Mouse (Mus musculus): ENCODE measurements at regions not wholly inside any gene's neighbourhood (a gene's known extent, or its start where the extent isn't known, plus 50 kb on each side); places are given as distances from the start of the nearest gene placed in this dataset.

DNA sequence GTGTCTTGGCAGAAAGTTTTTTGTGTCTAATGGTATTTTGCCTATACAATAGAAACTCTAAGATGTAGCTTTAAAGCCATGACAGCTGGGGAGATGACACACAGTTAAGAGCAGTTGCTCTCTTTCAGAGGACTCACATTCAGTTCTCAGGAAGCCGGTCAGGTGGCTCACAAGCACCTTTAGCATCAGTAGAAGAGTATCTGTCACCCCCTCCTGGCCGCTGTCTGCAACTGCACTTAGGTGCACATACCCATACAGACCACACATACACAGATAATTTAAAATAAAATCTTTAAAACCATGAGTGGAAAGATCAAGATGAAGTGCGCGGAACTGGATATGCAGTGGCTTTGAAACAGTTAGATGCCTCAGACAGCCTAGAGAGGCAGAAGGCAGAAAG is 178.3 kb upstream of the Chrm3 start:
- peak; percentile 8 for DNase-seq (ENCODE audit: low read depth, low spot score)

DNA sequence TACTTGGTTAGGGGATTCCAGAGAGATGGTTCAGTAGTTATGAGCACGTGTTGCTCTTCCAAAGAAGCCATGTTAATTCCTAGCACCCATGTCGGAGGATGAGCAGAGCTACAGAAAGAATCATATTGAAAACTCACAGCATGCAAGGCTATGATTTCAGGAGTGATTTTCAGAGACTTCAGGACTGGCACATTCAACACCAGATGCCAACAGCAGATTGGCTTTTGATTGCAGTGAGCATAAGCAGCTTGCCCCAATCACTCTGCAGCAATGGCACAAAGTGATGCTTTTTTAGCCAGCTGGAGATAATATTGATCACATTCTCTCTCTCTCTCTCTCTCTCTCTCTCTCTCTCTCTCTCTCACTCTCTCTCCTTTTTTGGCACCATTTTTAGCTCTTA is 166.6 kb upstream of the Chrm3 start:
- no peak for DNase-seq (ENCODE audit: low read depth, low spot score)

DNA sequence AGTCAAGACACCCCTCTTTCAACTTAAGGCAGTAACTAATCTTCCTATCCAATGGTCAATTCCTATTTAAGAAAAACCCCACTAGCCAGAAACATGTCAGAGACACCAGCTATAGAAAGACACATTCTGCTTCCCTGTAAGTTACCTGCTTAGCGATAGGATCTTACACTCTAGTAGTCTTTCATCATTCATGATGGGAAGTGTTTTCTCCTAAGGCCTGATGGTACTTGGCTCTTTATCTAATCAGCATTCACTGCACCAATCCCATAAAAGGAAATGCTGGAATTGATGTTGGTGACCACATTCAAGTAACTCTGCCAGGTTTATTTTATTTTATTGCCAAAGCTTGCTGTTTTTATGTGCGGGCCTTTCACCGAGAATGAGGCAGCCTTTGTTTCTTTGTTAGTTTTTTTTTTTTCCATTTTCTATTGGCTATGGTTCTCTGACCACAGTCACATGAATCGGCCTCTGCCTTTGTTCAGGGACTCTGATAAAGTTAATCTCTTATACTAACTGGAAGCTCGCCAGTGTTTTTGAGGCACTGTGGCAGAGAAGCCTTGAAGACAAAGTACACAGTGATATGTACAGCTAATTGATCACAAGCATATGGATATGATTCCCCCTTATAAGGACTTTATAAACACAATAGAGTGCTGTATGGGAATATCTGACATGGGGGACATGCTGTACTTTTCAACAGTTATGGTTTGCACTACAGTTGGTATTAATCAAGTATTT is 166.0 kb upstream of the Chrm3 start:
- DNase-seq (ENCODE audit: low read depth, low spot score) = no peak

DNA sequence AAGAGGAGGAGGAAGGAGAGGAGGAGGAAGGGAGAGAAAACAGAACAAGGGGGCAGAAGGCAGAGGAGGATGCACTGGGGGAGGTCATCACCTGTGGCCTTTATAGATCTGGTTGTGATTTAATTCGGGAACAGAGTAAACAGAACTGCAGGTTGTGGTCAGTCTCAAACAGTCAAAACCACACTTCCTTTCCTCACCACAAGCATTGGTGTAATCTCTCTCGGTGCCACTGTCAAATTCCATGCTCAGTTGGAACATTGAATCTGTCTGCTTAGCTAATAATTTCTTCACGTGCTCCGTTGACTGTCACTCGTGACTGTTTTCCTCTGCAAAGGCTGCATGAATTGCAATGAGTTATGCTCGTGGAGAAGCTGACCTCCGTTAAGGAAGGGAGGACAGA is 143.6 kb upstream of the Chrm3 start:
- no peak for DNase-seq (ENCODE audit: low read depth, low spot score)

DNA sequence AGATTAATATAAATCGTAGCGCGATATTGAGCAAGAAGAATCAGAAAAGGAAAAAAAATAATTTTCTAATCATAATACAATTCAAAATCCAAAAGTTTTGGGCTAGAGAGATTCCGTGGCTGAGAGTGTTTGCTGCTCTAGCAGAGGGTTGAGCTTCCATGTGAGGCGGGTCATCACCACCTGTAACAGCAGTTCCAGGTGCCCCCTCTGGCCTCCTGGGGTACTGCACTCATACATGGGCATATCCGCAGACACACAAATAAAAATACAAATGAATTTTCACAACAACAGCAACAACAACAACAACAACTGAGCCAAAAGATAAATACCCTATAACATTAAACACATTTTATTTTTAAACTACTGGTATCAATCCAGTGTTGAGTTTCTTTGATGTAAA is 94.7 kb upstream of the Chrm3 start:
- DNase-seq (ENCODE audit: low read depth, low spot score) = peak; percentile 3

DNA sequence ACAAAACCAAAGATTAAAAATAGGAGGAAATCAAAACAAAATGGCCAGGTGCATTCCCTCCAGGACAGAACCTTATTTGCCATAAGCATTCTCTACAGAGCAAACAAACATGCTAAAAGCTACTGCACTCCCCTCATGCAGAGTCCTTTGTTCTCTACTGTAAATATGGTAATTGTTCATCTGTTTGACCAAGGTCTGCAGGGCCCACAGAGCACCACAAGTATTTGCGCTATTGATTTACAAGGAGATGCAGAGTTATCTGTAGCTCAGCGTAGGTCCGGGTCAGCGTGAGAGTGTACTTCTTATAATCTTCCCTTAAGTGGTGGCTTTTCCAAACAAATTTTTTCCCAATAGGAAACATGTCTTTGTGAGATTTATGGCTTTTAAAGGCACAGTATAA is 94.0 kb upstream of the Chrm3 start:
- DNase-seq (ENCODE audit: low read depth, low spot score) = no peak

DNA sequence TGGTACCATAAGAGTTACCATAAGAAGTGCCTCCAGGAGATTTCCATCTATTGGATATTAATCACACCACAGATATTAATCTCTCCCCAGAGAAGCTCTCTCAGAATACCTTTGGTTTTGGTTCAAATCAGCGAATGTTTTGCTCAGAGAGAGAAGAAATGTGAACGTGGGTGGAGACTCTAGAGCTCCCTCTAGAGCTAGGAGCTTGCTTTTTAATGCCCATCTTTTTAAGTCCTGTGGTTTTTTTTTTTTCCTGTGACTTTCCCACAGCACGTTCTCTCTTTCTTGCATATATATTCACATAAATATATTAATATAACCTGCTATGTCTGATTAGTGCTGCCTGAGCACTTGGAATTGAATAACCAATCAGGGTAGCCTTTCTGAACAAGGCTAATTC is 90.4 kb upstream of the Chrm3 start:
- DNase-seq (ENCODE audit: low read depth, low spot score) = peak; percentile 2

DNA sequence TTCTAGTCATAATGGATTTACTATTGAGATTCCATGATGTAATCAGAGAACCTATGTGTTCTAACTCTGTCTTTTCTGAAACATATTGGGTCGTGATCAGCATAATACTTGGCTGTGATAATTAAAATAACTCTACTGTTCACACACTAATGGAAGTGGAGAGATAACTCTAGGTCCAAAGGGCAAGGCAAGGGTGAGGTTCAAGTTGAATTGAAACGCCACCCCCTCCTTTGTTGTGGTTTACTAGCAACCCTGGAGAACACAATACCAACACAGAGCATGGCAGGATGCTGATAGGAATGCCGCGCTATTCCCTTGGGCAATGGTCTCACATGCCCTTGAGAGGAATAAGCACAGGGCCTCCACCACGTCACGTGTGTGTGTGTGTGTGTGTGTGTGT is 88.9 kb upstream of the Chrm3 start:
- no peak for DNase-seq (ENCODE audit: low read depth, low spot score)

DNA sequence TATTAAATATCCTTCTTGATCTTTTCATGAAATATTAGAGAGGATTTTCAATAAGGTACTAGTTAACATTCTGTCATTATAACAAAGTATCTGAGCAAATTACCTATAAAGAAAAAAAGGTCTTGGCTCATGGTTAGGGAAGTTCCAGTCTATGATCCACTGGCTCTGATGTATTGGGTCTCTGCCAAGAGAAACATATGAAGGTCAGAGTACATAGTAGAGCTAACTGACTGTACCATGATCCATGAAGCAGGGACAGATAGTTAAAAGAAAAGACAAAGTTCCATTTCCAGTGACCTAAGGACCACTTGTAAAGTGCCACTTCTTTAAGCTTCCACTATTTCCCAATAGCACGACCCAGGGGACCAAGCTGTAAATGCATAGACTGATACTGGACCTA is 87.2 kb upstream of the Chrm3 start:
- DNase-seq (ENCODE audit: low read depth, low spot score) = no peak

DNA sequence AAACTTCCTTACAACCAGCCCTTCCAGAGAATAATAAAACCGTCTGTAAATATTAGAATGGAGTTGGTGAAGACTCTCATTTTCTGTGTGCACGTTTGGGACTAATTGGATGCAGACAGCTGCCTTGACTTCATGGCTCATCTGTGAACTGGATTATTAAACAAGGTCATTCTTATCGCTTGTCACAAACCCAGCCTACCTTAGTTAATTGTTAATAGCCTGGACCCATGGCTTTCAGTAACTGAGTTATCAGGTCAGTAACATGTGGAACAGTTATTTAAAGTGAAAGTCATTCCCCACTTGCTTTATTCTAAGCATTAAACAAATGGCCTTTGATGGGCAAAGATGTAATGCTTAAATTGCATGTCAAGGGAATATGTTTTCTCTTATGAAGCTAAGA is 85.0 kb upstream of the Chrm3 start:
- DNase-seq (ENCODE audit: low read depth, low spot score) = no peak
